Mouse (Mus musculus): ENCODE results near the gene Zbtb46.

Gene Zbtb46

DNA sequence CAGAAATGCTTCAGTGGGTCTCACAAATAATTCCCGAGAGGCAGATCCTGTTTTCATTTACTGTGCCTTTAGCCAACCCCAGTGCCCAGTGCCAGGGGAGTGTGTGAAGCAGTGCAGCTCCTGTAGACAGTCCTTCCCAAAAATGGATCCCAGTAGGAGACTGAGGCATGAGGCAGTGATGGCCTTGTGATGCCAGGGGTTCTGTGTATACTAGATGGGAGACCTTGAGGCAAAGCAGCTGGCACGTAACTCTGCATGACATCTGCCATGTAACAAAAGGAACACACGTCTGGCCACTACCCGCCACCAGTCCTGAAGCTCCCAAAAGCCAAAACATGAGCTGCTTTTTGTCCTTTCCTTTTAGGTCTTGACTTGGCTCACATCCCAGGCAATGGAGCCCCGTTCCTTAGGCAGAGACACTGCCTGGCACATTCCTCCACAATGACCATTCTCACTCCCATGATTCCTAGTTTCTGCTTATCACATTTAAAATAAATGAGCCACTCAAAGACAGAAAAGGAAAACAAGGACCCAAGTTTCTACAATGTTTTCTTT, 61.9 kb downstream of the Zbtb46 start:
- DNase-seq, result no peak

DNA sequence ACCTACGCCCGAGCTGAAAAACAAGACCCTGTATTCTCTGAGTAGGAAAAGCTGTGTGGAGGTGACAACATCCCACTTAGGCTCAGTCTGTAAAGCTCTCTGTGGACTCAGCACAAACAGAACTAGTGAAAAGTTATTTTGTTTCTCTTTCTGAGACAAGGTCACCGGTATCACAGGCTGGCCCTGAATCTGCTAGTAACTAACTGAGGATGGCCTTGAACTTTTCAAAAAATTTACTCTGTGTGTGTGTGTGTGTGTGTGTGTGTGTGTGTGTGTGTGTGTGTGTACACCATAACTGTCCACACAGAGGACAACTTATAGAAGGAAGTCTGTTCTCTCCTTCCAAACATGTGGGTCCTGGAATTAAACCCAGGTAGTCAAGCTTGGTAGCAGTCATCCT, 65.1 kb downstream of the Zbtb46 start:
- no peak for DNase-seq

DNA sequence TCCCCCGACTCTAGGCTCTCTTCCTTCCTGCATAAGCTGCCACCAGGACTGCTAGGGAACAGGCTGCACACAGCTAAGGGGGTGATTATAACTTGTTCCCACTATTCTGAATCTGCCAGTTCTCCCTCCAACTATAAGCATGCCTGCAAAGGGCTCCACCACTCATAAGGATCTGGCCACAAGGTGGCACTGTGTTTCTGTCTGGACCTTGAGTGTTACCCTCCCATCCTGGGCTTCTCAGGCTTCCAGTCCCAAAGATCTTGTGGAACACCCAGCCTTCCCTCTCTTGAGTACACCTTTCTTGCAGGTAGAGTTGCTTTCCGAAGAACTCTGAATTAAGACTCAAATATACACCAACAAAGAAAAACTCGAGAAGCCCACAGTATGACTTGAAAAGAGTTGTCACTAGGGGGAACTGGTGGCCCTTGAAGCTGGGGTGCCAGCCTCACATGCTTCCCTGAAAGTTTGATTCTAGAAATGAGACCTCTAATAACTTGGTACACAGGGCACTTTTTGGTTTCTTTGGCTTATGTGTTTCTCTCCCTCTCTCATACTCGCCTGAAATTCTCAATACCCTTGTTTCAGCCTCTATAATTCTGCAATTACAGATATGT, 66.5 kb downstream of the Zbtb46 start:
- DNase-seq, result peak; percentile 93

GRCm38 (mm10) chr2:181391541-181391940, 67.7 kb downstream of the Zbtb46 start:
- no peak for DNase-seq

DNA sequence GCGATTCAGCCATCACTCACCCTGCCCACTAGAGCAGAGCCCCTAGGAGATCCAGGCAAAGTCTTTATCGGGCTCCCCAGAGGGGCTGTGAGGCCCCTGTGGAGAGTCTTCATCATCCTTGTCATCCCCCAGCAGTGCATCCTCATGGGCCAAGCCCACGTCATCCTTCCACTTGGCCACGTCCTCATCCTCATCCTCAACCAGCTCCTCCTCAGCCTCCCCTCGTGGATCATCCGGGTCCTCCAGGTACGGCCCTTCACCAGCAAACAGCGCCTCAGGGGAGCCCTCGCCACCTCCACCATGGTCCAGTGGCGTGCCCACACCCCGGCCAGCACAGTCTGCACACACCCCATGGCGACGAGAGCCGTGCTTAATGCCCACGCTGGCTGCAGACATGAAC, 68.2 kb downstream of the Zbtb46 start:
- DNase-seq, result no peak

GRCm38 (mm10) chr2:181390136-181390870, 68.9 kb downstream of the Zbtb46 start:
- DNase-seq, result no peak

DNA sequence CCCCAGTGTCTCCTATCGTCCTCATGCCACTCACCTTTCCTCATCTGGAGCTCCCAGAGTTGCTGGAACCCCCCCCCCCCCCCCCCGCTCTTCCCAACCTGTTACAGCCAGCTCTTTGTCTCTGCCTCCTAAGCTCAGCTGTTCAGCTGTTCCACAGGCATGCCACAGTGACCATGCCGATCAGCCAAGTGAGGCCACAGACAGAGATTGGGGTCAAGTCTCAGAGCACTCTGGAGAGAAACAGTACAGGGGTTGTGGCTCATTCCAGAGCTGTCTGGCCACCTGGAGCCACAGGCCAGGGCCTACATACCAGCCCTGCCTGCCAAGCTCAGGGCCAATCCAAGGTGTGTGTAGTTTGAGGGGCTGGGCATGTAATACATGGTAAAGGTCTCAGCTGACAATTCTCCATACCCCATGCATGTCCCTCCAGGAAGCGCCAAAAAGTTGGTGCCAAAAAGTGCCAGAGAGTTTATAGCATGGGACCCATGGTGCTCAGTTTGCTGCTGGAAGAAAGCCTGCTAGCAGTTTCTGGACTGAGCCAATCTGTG, 72.5 kb downstream of the Zbtb46 start:
- DNase-seq, result no peak

- DNase-seq, result peak; percentile 68
Measured at GRCm38 (mm10) chr2:181385885-181386284, 73.3 kb downstream of the Zbtb46 start.

- peak; percentile 64 for DNase-seq
Measured at GRCm38 (mm10) chr2:181384919-181385391, 74.3 kb downstream of the Zbtb46 start.

DNA sequence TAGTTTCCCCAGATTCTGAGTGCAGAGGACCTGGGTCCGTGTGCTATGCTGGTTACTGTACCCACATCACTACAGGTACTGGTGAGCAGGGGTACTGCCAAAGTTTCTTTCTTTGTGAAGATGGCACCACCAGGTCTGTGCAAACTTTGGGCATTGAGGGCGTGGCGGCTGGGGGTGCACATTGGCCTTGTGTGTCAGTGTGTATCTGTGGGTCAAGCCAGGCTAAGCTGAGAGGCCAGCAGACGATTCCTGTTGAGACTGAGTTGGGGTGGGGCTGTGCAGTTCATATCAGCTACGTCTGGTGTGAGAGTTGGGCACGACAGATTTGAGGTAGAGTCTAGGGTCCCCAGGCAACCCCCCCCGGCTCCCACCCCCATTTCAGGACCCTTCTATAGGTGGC, 74.8 kb downstream of the Zbtb46 start:
- DNase-seq, result no peak

DNA sequence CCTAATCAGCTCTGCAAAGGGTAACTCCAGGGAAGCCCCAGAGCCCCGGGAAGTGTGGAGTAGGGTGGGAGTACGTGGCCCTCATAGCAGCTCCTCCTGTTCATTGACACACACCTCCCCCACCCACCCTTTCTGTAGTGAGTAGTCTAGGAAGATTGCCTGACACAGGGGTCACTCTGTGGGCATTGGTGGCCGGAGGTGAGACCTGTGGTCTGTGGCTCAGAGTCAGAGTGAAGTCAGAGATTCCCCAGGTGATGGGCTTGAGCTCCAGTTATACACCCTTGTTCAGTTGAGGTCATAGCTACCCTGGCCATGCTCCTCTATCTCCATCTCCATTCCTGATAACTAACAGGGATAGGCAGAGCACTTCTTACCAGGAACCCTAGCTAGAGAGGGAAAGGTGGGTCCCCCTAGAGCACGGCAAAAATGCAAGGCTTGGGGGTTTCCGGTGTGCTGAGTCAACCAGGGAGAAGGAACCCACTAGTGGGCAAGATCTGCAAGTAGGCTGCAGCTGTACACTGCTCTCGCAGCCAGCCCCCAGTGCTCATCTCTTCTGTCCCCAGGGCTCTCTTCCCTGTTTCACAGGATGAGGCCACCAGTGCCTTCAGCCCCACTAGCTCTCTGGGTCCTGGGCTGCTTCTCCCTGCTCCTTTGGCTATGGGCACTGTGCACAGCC, 77.5 kb downstream of the Zbtb46 start:
- no peak for DNase-seq

DNA sequence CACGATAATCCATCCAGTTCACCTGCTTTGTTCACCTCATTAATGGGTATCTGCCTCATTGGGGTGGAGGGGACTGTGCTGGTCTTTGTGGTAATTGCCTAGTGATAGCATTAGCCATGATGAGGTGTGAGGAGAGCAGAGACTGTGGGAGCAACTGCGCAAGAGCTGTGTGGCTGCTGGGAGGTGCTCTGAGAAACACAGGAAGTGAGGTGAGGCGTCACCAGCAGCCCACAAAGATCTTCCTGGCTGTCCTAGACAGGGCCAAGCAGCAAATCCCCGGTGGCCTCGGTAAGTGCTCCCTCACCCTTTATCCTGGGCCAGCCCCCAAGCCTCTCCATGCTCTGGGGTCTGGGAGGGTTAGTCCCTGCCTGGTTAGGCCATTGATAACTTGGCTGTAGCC, 78.1 kb downstream of the Zbtb46 start:
- no peak for DNase-seq

DNA sequence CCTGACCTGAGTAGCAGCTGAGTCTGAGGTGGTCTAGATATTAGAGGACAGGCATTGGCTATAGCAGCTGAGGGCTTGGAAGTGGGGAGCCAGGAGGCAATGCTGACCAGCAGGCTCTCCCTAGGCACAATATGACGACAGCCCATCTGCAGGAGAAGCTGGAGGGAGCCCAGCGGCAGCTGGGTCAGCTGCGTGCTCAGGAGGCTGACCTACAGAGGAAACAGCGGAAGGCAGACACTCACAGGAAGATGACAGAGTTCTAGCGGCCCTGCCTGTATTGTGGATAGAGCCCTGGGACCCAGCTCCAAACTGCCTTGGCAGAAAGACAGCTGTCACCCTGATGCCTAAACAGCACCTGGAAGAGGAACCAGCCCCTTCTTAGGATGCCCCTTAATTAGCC, 79.0 kb downstream of the Zbtb46 start:
- no peak for DNase-seq

GRCm38 (mm10) chr2:181379778-181380177, 79.4 kb downstream of the Zbtb46 start, which contains the start of gene Lime1:
Gene Lime1 (plus strand): TSS chr2:181380078.
- no peak for DNase-seq

DNA sequence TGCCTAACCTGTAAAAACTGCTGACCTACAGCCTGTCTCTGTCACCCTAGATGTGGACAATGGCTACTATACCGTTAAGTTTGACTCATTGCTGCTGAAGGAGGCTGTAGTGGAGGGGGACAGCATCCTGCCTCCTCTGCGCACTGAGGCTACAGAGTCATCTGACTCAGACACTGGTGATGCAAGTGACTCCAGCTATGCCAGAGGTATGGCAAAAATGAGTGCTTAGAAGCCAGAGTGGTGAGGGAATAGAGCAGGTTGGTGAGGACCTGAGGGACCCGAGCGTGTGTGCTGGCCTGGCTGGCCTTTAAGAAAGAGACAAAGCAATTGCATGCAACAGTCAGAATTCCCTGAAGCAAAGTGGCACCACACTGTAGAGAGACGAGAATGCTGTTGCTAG, 80.5 kb downstream of the Zbtb46 start:
- no peak for DNase-seq

DNA sequence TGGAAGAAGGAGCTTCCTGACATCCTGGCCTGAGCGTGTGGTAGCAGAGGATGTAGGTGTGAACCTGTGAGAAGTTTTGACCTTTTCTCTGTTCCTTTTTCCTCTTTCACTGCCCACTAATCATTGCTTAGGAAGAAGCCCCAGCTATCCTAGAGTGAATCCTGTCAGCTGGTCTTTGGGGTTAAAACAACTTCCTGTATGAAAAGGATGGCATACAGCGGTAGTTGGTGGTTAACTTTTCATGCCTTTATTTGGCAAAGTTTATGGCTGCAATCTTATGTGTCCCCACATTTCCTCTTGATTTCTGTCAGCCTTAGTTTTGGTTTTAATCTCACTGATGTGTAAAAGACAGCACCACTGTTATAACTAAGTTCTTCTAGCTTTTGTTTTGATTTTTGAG, 82.0 kb downstream of the Zbtb46 start:
- DNase-seq, result no peak

- no peak for DNase-seq
Measured at GRCm38 (mm10) chr2:181375787-181376186, 83.4 kb downstream of the Zbtb46 start.

DNA sequence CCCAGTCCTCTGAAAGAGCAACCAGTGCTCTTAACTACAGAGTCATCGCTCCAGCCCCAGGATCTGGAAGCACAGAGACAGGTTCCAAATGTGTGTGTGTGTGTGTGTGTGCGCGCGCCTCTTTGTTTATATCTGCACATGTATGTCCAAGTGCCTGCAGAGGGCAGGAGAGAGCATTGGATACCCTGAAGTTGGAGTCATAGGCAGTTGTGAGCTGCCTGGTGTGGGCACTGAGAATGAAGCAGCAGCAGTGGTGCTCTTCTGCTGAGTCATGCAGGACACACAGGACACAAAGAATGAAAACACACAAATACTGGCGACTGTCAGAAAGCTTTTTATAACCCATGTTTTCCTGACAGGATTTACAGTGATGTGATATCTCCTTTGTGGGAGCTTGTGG, 89.2 kb downstream of the Zbtb46 start:
- no peak for DNase-seq

DNA sequence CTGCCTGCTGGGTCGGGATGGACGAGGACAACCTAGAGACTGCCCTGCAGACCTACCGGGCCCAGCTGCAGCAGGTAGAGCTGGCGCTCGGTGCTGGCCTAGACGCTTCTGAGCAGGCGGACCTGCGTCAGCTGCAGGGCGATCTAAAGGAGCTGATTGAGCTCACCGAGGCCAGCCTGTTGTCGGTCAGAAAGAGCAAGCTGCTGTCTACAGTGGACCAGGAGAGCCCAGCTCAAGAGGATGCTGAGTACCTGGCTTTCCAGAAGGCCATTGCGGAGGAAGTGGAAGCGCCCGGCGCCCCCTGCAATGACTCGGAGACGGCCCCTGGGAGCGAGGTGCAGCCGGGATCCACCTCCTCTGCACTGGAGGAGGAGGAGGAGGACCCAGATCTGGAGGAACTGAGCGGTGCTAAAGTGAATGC, 93.6 kb downstream of the Zbtb46 start:
- DNase-seq, result no peak

DNA sequence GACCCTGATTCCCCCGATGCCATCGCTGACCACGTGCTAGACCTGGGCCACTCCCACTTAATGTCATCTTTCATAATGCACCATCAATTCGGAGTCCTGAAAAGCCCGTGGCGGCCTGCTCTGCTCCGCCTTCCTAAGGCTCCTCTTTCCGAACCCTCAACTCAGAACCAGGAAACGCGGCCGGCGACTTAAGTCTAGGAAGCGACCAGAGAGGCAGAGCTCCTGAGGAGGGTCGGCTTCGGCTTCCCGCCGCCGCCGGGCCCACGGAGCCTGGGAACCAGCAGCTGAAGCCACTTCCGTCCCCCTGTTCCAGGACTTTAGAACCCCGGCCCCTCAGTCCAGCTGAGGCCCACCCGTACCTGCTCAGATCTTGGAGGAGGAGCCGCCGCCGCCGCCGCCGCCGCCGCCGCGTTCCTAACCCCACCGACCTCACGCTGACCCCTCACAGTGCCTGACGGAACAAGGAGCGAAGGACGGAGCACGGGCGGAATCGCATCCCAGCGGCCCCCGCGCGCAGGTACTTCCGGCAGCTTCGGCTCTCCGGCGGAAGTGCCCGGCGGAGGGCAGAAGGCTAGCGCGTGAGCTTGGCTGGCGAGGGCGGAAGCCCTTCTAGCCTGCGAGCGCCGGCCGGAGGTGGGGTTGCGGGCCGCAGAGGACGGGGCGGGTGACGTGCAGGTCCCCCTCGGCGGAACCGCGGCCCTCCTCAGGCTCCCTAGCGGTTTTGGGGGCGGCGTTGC, 94.2 kb downstream of the Zbtb46 start, which contains the start of the genes Zgpat and Arfrp1:
Gene Zgpat, plus strand, starts transcription at position 69 of the 737 bp plus-strand sequence.
Gene Arfrp1, minus strand, starts transcription at position 545 of the 737 bp plus-strand sequence.
- peak; percentile 94 for DNase-seq

- no peak for DNase-seq
Measured at GRCm38 (mm10) chr2:181364487-181364859, 94.8 kb downstream of the Zbtb46 start.

DNA sequence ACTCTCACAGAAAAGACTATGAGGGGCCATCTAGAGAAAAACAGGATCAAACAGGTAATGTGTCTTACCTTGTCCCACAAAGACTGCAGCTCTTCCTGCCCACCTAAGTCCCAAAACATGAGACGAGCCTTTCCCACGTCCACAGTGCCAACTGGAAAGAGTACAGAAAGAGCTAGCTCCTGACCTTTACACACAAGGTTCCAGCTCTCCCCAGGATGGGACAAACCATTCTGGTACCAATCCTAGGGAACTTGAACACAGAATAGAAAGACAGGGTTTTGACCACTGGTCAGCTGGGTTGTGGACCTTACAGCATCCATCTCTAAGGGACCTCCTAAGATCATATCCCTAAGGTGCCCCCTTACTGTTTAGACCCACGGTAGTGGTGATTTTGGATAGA, 95.3 kb downstream of the Zbtb46 start:
- DNase-seq, result no peak

All from kidney, postnatal 10 days (tissue).